Mouse (Mus musculus) hindbrain, embryonic 10.5 days (tissue): ENCODE data around the gene Lrch1. TPM values are rescaled to one million over a fixed set of nuclear protein-coding genes. Genes with fewer than 3 reads are reported as not detected.
A peak's percentile ranks its signal among the peaks of the same experiment; 100 is the strongest.

ENCODE experiments used
- DNase-seq: peaks from one replicate; pipeline ENCODE4 v3.0.0-alpha.2; 2017; ENCODE audit warnings: low spot score
- H3K27ac ChIP-seq: fragments of 300-500 bp; sonication (generic); 2 replicates; pipeline ENCODE4 v1.5.1; 2016; ENCODE audit warnings: mild to moderate bottlenecking, moderate library complexity
- H3K27me3 ChIP-seq: fragments of 300-500 bp; sonication (generic); 2 replicates; pipeline ENCODE4 v1.6.1; 2016; ENCODE audit warnings: mild to moderate bottlenecking; ENCODE audit not compliant: poor library complexity, insufficient read depth, severe bottlenecking
- H3K36me3 ChIP-seq: fragments of 300-500 bp; sonication (generic); 2 replicates; pipeline ENCODE4 v1.6.1; 2016; ENCODE audit warnings: mild to moderate bottlenecking, moderate library complexity
- H3K4me1 ChIP-seq: fragments of 300-500 bp; sonication (generic); replicated peaks from 2 replicates; pipeline ENCODE4 v1.6.1; 2016; ENCODE audit warnings: mild to moderate bottlenecking
- H3K4me3 ChIP-seq: fragments of 300-500 bp; sonication (generic); 2 replicates; pipeline ENCODE4 v1.5.1; 2016; ENCODE audit warnings: mild to moderate bottlenecking, moderate library complexity
- H3K9me3 ChIP-seq: fragments of 300-500 bp; sonication (generic); 2 replicates; pipeline ENCODE4 v1.6.1; 2016; ENCODE audit warnings: mild to moderate bottlenecking, moderate library complexity
- WGBS: fragments of 180-500 bp; shearing (Covaris S2); methylation state at CpG from one replicate; pipeline ENCODE4 v1.1.7; 2016; 5-methylcytosine and 5-hydroxymethylcytosine counted together
- polyA plus RNA-seq: library from polyadenylated mRNA; unstranded; fragments of >200 nt; fragmentation: Nextera tagmentation; extraction: Ambion mirVana; gene quantifications from 2 replicates; pipeline ENCODE4 v1.2.1, GENCODE M21; 2016

Gene Lrch1
- polyA plus RNA-seq, 1 experiment from 2014 or later: 8.2 TPM

DNA sequence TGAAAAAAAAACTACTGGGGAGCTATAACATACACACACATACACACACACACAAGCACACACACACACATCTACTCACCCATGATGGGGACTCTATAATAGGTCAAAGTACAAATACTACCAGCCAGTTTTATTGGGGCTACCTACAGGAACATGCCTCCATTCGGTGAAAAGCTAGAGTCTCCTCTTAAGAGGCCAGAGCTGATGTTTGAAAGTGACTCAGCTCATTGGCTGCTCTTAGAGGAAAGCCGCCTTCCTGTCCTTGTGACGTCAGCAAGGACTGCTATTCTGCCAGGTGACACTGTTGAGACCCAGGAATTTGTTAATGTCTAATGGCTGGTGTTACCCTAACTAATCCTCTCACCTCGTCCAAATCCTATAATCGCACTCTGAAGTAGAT is 25.0 kb upstream of the Lrch1 start:
- DNase-seq: no peak
- no peak overlapping the region for H3K27ac ChIP-seq
- no peaks in the 10 kb centered on the region for H3K9me3 ChIP-seq
- H3K27me3 ChIP-seq: no peaks in the 10 kb centered on the region
- WGBS: 84% methylated on average over 5 of the region's 5 CpGs
- H3K36me3 ChIP-seq: no peaks in the 10 kb centered on the region
- no peak overlapping the region for H3K4me3 ChIP-seq
- 0 out of 2 replicates have a peak, but pooled peaks cover 4% of the 10 kb centered on the region for H3K4me1 ChIP-seq

DNA sequence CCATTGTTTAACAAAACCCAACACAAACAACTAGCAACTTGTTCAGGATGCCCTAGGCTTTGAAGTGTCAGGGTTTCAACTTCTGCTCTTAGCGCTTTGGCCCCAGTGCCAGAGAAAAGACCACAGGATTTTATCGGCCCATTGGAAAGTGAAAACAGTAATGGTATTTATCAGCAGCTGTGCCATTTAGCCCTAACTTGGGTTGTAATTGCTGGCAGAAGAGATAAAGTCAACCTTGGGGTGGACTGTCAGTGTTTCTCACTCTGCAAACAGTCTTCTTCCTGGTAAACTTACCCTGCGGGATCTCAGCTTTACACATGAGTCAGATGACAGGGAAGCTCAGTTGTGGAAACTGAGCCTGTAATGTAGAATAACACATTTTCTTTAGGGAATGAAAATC is 24.5 kb upstream of the Lrch1 start:
- WGBS: 62% methylated on average over 3 of the region's 3 CpGs
- Histone ChIP-seq H3K36me3 (no peaks in the 10 kb centered on the region), H3K9me3 (no peaks in the 10 kb centered on the region), H3K27me3 (no peaks in the 10 kb centered on the region), H3K27ac (no peak overlapping the region), H3K4me3 (no peak overlapping the region), H3K4me1 (0 out of 2 replicates have a peak, but pooled peaks cover 4% of the 10 kb centered on the region)
- DNase-seq: no peak

DNA sequence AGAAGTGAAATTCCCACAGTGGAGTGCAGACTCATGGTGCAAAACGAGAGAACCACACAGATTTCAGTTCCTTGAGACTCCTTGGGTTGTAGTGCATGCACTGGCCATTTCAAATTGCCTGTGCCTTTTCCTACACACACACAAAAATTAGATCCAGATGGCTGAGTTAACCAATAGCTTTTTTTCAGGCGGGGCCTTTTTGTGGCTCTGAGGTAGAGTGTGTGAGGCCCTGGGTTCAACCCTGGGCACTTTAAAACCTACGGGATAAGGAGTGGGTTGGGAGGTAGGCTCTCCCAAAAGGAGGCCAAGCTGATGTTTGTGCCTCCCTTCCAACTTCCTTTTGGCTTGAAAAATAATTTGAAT is 15.7 kb upstream of the Lrch1 start:
- DNase-seq: no peak
- no peaks in the 10 kb centered on the region for H3K4me1 ChIP-seq
- no peaks in the 10 kb centered on the region for H3K36me3 ChIP-seq
- H3K27ac ChIP-seq: no peak overlapping the region
- H3K4me3 ChIP-seq: no peak overlapping the region
- 75% methylated on average over 3 of the region's 3 CpGs for WGBS
- H3K27me3 ChIP-seq: no peaks in the 10 kb centered on the region
- H3K9me3 ChIP-seq: peaks cover 3% of the 10 kb centered on the region; the same call in 1 of the 2 replicates

DNA sequence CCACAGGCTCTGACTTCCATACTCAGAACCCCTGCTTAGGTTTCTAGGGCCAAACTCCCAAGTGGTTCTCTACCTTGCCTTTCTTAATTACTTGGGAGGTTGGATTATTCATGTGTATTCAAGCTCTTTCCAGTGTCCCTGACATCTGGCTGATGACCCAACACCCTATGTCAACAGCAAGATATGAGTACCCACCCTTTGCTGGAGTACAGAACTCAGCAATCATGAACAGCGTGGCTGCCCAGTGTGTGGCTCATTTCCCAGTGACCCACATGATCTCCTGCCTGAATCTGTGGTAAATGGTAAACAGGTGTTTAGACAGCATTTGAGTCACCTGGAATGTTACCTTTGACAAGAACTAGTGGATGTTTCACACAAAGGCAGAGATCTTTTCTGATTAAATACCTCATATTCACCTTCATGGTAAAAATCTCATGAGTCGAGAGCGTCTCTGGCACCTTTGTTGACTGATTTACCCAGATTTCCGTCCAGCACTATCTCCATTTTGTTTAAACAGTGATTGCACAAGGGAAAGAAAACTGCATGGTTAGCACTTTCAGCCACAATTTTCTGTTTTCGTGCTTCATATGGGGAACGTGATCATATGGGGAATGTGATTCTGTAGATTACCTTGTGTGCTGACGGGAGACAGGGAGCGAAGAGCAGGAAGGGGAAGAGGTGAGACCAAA is 15.2 kb upstream of the Lrch1 start:
- no peak overlapping the region for H3K4me3 ChIP-seq
- no peaks in the 10 kb centered on the region for H3K27me3 ChIP-seq
- H3K36me3 ChIP-seq: no peaks in the 10 kb centered on the region
- no peak overlapping the region for H3K27ac ChIP-seq
- H3K9me3 ChIP-seq: peaks cover 3% of the 10 kb centered on the region; the same call in 1 of the 2 replicates
- no peaks in the 10 kb centered on the region for H3K4me1 ChIP-seq
- WGBS: 87% methylated on average over 8 of the region's 8 CpGs
- DNase-seq: no peak

DNA sequence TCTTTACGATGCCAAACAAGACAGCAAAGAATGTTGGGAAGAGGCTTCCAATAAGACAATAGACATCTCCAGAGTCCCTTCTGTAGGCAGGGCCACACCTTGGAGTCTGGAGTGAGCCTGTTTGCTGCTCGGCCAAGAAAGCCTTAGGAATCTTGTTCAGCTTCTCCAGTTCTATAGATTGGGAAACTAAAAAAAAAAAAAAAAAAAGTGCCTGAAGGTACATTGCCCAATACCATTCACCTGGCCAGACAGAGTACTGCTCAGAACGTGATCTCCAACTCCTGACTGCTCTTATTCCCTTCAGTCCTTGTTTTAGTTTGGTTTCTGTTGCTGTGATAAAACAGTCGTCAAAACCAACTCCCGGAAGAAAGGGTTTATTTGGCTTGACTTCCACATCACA is 12.9 kb upstream of the Lrch1 start:
- no peak overlapping the region for H3K27ac ChIP-seq
- H3K27me3 ChIP-seq: no peaks in the 10 kb centered on the region
- H3K4me1 ChIP-seq: no peaks in the 10 kb centered on the region
- H3K36me3 ChIP-seq: no peaks in the 10 kb centered on the region
- 84% methylated on average over 5 of the region's 5 CpGs for WGBS
- DNase-seq: no peak
- H3K9me3 ChIP-seq: no peaks in the 10 kb centered on the region
- no peak overlapping the region for H3K4me3 ChIP-seq

GRCm38 (mm10) chr14:74956702-74957101 is 9.0 kb upstream of the Lrch1 start:
- DNase-seq: no peak
- Histone ChIP-seq H3K9me3 (no peaks in the 10 kb centered on the region), H3K27ac (no peak overlapping the region), H3K4me3 (no peak overlapping the region), H3K36me3 (no peaks in the 10 kb centered on the region), H3K27me3 (no peaks in the 10 kb centered on the region), H3K4me1 (no peaks in the 10 kb centered on the region)
- 49% methylated on average over 2 of the region's 2 CpGs for WGBS

GRCm38 (mm10) chr14:74956234-74956633 is 8.6 kb upstream of the Lrch1 start:
- 87% methylated on average over 1 of the region's 1 CpGs for WGBS
- no peaks in the 10 kb centered on the region for H3K27me3 ChIP-seq
- no peaks in the 10 kb centered on the region for H3K9me3 ChIP-seq
- no peak for DNase-seq
- H3K27ac ChIP-seq: no peak overlapping the region
- no peaks in the 10 kb centered on the region for H3K36me3 ChIP-seq
- H3K4me3 ChIP-seq: no peak overlapping the region
- no peaks in the 10 kb centered on the region for H3K4me1 ChIP-seq

DNA sequence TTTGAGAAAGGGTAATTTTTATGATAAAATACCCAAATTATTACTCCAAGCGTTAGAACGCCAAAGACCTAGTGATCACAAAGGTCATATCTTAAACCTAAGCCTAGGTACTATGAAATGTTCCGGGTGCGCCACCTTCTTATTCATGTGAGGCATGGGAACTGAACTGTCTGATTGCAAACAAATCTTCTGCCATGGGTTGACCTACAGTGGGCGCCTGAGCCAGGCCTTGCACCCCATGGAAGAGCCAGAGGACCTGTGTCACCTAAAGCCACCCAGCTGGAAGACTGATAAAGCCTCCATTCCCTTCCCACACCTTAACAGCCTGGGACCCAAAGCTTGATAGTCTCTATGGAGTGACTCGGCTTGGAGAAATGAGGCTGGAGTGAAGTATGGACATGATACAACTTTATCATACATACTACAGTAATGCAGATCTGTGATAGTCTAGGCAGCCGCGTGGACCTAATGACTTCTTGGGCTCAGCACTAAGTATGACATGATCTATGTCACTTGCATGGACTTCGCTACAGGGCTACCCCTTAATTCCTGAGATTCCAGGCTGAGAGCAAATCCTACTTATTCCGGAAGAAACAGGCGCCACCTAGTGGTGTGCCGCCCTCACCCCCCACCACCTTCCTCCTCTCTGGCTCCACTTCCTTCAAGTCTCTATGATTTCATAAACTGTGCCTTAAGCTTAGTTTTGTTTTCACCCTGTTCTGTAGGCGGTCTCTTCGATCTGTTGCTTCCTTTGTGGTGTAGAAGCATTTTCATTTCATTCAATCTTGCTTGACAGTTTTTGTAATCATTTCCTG is 957 bp upstream of the Lrch1 start:
- peak overlapping the region; percentile 89; the same call in 1 of the 2 replicates for H3K4me3 ChIP-seq
- H3K27ac ChIP-seq: no peak overlapping the region; the same call in 1 of the 2 replicates
- peaks cover 3% of the 10 kb centered on the region; the same call in 1 of the 2 replicates for H3K36me3 ChIP-seq
- H3K9me3 ChIP-seq: no peaks in the 10 kb centered on the region
- DNase-seq: peak; percentile 54
- 51% methylated on average over 14 of the region's 14 CpGs for WGBS
- H3K4me1 ChIP-seq: peaks cover 25% of the 10 kb centered on the region
- H3K27me3 ChIP-seq: no peaks in the 10 kb centered on the region

DNA sequence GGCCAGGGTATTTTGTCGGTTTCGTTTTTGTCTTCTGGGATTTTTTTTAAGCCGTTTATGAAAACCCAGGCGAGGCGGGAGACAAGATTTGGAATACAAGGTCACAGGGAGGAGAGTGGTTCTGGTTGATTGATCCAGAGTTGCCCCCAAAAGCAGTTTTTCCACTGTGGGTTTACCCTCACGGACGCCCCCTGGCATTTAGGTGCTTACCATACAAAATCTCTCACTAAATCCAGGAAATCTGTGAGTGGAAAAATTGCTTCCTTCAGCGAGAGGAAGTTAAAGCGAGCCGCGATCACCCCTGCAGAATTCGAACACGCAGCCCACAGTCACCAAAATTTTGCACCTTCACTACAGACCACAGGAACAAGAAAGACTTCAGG is 329 bp upstream of the Lrch1 start:
- H3K27ac ChIP-seq: peak overlapping the region; percentile 95

DNA sequence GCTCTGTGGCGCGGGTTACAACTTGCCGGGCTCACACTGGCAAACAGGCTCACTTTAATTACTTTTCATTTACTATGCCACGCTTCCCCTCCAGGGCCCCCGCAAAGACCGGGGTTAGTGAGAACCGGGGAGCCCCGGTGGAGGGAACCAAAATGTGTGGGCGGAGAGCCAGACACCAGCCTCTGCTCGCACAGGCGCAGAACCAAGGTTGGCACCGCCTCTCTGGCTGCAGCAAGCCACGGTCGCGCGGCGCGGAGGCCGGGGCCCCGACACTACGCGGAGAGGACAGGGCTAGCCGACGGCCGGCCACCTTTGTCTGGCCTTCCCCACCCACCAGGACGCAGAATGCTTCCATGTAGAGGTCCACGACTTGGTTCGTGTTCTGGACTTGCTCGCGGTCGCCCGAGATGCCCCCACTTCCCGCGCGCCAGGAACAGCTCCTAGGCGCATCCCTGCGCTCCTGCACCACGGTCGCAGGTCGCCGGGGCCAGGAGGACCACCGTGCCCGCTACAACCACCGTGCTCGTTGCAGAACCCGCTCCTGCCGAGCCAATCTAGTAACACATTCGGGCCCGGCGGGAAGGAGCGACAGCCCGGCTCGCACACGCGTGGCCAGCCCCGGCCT is 813 bp downstream of the Lrch1 start:
- Histone ChIP-seq H3K9me3 (no peaks in the 10 kb centered on the region), H3K27me3 (no peaks in the 10 kb centered on the region), H3K27ac (peak overlapping the region; percentile 95), H3K36me3 (peaks cover 6% of the 10 kb centered on the region; the same call in 1 of the 2 replicates), H3K4me3 (peak overlapping the region; percentile 89), H3K4me1 (peaks cover 25% of the 10 kb centered on the region)
- under 1% methylated on average over 56 of the region's 56 CpGs for WGBS
- peak; percentile 72 for DNase-seq

More for the DNA sequence above, 329 bp upstream of the Lrch1 start:
- WGBS: 31% methylated on average over 13 of the region's 13 CpGs
- peaks cover 3% of the 10 kb centered on the region; the same call in 1 of the 2 replicates for H3K36me3 ChIP-seq
- H3K4me1 ChIP-seq: peaks cover 25% of the 10 kb centered on the region
- H3K4me3 ChIP-seq: peak overlapping the region; percentile 89
- no peak for DNase-seq
- no peaks in the 10 kb centered on the region for H3K9me3 ChIP-seq
- H3K27me3 ChIP-seq: no peaks in the 10 kb centered on the region

DNA sequence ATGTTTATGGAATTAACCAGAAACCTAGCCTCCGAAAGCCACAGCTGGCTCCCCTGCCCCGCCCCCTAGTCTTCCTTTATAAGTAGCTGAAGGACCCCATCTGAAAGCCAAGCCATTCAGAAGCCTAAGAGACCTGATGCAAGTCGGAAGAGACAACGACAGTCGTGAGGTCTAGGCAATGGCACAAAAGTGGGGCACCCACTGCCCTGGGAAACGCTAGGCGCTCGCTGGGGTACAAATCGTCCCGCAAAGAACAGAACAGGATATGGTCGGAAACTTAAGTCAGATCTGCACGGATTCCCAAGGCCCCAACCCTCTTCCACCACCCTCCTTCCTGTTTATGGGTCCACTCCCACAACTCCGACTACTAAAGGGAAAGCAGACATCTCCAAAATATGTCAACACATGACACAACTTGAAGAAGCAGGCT is 1.3 kb downstream of the Lrch1 start:
- DNase-seq: no peak
- 4% methylated on average over 13 of the region's 13 CpGs for WGBS
- H3K4me3 ChIP-seq: peak overlapping the region; percentile 89
- H3K9me3 ChIP-seq: no peaks in the 10 kb centered on the region
- no peaks in the 10 kb centered on the region for H3K27me3 ChIP-seq
- peaks cover 25% of the 10 kb centered on the region for H3K4me1 ChIP-seq
- H3K36me3 ChIP-seq: peaks cover 6% of the 10 kb centered on the region; the same call in 1 of the 2 replicates
- H3K27ac ChIP-seq: peak overlapping the region; percentile 95

GRCm38 (mm10) chr14:74945266-74946215 is 2.1 kb downstream of the Lrch1 start:
- no peak overlapping the region for H3K27ac ChIP-seq
- WGBS: 87% methylated on average over 11 of the region's 11 CpGs
- peaks cover 25% of the 10 kb centered on the region for H3K4me1 ChIP-seq
- H3K9me3 ChIP-seq: no peaks in the 10 kb centered on the region
- H3K4me3 ChIP-seq: peak overlapping the region; percentile 89
- peaks cover 9% of the 10 kb centered on the region; the same call in 1 of the 2 replicates for H3K36me3 ChIP-seq
- no peaks in the 10 kb centered on the region for H3K27me3 ChIP-seq
- DNase-seq: no peak
